Mouse (Mus musculus) CH12.LX (cell line): ENCODE data around the gene Fancc.

ENCODE experiments used
- CTCF ChIP-seq, 2 experiments: IDR thresholded peaks in 1 of 2; conservative IDR thresholded peaks in 1 of 2; 2 replicates each; pipeline ENCODE4 v1.5.1; 2011 to 2012; ENCODE audit warnings: low read depth in 2 of 2, low read length in 2 of 2, improper control_type of control experiment in 1 of 2, inconsistent platforms in 1 of 2, mild to moderate bottlenecking in 1 of 2, moderate library complexity in 1 of 2
- E2F4 ChIP-seq: IDR thresholded peaks from 2 replicates; pipeline ENCODE4 v1.6.1; 2011; ENCODE audit warnings: low read depth, low read length, improper control_type of control experiment; ENCODE audit not compliant: insufficient replicate concordance
- MAFK ChIP-seq: IDR thresholded peaks from 2 replicates; pipeline ENCODE4 v1.6.1; 2011; ENCODE audit warnings: low read length, improper control_type of control experiment; ENCODE audit not compliant: insufficient replicate concordance
- MYC ChIP-seq: IDR thresholded peaks from 2 replicates; pipeline ENCODE4 v1.6.1; 2011; ENCODE audit warnings: low read depth, mild to moderate bottlenecking, improper control_type of control experiment, low read length
- POLR2A ChIP-seq: IDR thresholded peaks from 2 replicates; pipeline ENCODE4 v1.6.1; 2011; ENCODE audit warnings: low read depth, mild to moderate bottlenecking, improper control_type of control experiment, low read length
- RCOR1 ChIP-seq: conservative IDR thresholded peaks from 2 replicates; pipeline ENCODE4 v1.6.1; 2012; ENCODE audit warnings: low read depth, mild to moderate bottlenecking, inconsistent platforms, low read length, improper control_type of control experiment
- UBTF ChIP-seq: IDR thresholded peaks from 2 replicates; pipeline ENCODE4 v1.6.1; 2012; ENCODE audit warnings: low read depth, mild to moderate bottlenecking, inconsistent platforms, low read length, improper control_type of control experiment, moderate library complexity
- USF2 ChIP-seq: conservative IDR thresholded peaks from 2 replicates; pipeline ENCODE4 v1.6.1; 2011; ENCODE audit warnings: low read depth, low read length, improper control_type of control experiment
- ZC3H11A ChIP-seq: IDR thresholded peaks from 2 replicates; pipeline ENCODE4 v1.6.1; 2012; ENCODE audit warnings: low read depth, mild to moderate bottlenecking, inconsistent platforms, low read length, improper control_type of control experiment

GRCm38 (mm10) chr13:63513374-63514098 lies 16.5 kb upstream of the Fancc start:
- TF ChIP-seq POLR2A (no peak), E2F4 (no peak), CTCF (conservative IDR thresholded peaks at IDR 0.05 in 1 of 2, IDR thresholded peaks at IDR 0.05 in 1 of 2; ENCODE audit: low read depth in 2 of 2, low read length in 2 of 2) (no peak), USF2 (no peak), RCOR1 (no peak), MYC (no peak), MAFK (no peak), UBTF (no peak), ZC3H11A (no peak)
